Mouse (Mus musculus) embryonic facial prominence, embryonic 13.5 days (tissue): ENCODE measurements around the gene Thap7. TPM values are rescaled to one million over a fixed set of nuclear protein-coding genes. Genes with fewer than 3 reads are reported as not detected.
"Not testable (repeated sequence)": the region's sequence is repeated elsewhere in the genome, so short reads cannot be mapped to it uniquely, and the experiment has no call there.

ENCODE experiments used
- ATAC-seq: fragments of 200-750 bp; cut with Nextera tagmentation; 2 replicates; pipeline ENCODE4 v1.8.0; 2017; ENCODE audit warnings: low read depth; ENCODE audit not compliant: insufficient number of reproducible peaks, insufficient read depth, low FRiP score, low TSS enrichment
- H3K27ac ChIP-seq: fragments of 300-500 bp; sonication (generic); 2 replicates; pipeline ENCODE4 v1.5.1; 2015; ENCODE audit warnings: moderate library complexity, mild to moderate bottlenecking, inconsistent platforms
- H3K27me3 ChIP-seq: fragments of 300-500 bp; sonication (generic); 2 replicates; pipeline ENCODE4 v1.6.1; 2015; ENCODE audit warnings: mild to moderate bottlenecking, inconsistent platforms
- H3K36me3 ChIP-seq: fragments of 300-500 bp; sonication (generic); 2 replicates; pipeline ENCODE4 v1.6.1; 2015; ENCODE audit warnings: mild to moderate bottlenecking, inconsistent platforms
- H3K4me1 ChIP-seq: fragments of 300-500 bp; sonication (generic); 2 replicates; pipeline ENCODE4 v1.6.1; 2015; ENCODE audit warnings: inconsistent platforms
- H3K4me2 ChIP-seq: fragments of 300-500 bp; sonication (generic); 2 replicates; pipeline ENCODE4 v1.6.1; 2015; ENCODE audit warnings: moderate library complexity, mild to moderate bottlenecking, inconsistent platforms
- H3K4me3 ChIP-seq: fragments of 300-500 bp; sonication (generic); 2 replicates; pipeline ENCODE4 v1.5.1; 2015; ENCODE audit warnings: mild to moderate bottlenecking, inconsistent platforms
- H3K9ac ChIP-seq: fragments of 300-500 bp; sonication (generic); 2 replicates; pipeline ENCODE4 v1.6.1; 2015; ENCODE audit warnings: mild to moderate bottlenecking, inconsistent platforms
- H3K9me3 ChIP-seq: fragments of 300-500 bp; sonication (generic); 2 replicates; pipeline ENCODE4 v1.6.1; 2016; ENCODE audit warnings: inconsistent platforms
- WGBS: fragments of 180-500 bp; shearing (Covaris S2); methylation state at CpG from one replicate; pipeline ENCODE4 v1.1.7; 2015; ENCODE audit warnings: mixed read lengths; 5-methylcytosine and 5-hydroxymethylcytosine counted together
- polyA plus RNA-seq: library from polyadenylated mRNA; unstranded; fragments of >200 nt; fragmentation: Nextera tagmentation; extraction: Ambion mirVana; gene quantifications from 2 replicates; pipeline ENCODE4 v1.2.1, GENCODE M21; 2015

The Thap7 gene
- polyA plus RNA-seq, 1 experiment from 2014 or later = 75.2 TPM

DNA sequence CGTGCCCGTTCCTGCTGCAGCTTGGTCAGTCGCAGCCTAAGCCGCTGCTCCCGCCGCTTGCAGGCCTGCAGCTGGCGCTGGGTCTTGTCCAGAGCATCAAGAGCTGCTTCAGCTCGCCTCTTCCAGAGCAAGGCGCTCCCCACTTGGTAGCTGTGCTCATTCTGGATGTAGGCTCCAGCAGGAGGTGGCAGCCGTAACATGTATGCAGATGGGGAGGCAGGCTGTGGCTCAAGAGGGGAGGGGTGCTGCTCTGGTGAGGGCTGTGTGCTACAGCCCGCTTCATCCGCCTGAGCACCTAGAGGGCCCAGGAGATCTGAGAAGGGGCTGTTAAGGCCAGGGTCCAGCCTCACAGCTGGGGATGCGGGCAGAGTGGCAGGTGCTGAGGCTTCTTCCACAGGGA, 2.7 kb downstream of the Thap7 start:
- no peaks in the 10 kb centered on the region for H3K27me3 ChIP-seq
- H3K4me1 ChIP-seq = peaks cover 15% of the 10 kb centered on the region
- WGBS = 87% methylated on average over 13 of the region's 13 CpGs
- no peak overlapping the region for H3K4me2 ChIP-seq
- no peak overlapping the region for H3K4me3 ChIP-seq
- H3K9me3 ChIP-seq = no peaks in the 10 kb centered on the region
- H3K9ac ChIP-seq = 0 out of 2 replicates have a peak overlapping the region, but pooled peaks have one; percentile 17
- peaks cover 56% of the 10 kb centered on the region for H3K36me3 ChIP-seq
- no peak overlapping the region for H3K27ac ChIP-seq
- ATAC-seq = no peak

DNA sequence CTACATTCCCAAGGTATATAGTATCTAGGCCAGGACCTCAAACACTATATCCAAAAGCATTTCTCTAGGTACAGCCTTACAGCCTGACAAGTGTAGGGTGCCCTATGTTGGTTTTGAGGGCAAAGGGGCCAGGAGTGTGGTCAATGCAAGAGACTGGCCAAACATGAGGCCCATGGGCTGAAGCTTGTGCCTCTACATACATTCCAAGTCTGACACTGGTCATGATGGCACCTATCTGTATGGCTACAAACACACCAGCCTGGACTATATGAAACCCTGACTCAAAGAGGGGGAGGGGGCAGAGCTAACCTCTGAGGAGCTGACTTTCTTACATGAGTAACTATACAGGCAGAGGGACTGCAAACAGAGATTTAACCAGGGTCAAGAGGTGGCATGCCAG, 3.3 kb downstream of the Thap7 start:
- Histone ChIP-seq H3K4me2 (no peak overlapping the region), H3K36me3 (peaks cover 63% of the 10 kb centered on the region), H3K27me3 (no peaks in the 10 kb centered on the region), H3K4me3 (no peak overlapping the region), H3K9ac (no peak overlapping the region), H3K4me1 (peaks cover 15% of the 10 kb centered on the region), H3K9me3 (no peaks in the 10 kb centered on the region), H3K27ac (no peak overlapping the region)
- ATAC-seq = no peak

DNA sequence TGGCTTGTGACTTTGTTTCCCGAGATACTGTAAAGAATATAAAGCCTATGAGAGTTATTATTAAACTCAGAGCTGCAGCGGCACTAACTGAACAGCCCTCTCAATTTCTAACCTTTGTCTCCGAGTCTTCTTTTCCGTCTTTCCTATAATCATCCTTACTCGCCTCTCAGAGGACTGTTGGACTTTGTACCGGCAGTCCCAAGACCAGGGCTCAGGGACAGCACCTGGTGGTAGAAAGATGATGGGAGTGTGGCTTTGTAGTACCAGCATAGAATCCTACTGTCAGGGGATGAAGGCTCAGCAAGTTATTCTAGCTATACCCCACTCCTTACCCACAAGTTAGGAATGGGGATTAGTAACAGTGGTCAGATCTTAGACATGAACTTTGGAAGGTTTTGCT, 4.7 kb downstream of the Thap7 start:
- peaks cover 77% of the 10 kb centered on the region for H3K36me3 ChIP-seq
- no peak for ATAC-seq

DNA sequence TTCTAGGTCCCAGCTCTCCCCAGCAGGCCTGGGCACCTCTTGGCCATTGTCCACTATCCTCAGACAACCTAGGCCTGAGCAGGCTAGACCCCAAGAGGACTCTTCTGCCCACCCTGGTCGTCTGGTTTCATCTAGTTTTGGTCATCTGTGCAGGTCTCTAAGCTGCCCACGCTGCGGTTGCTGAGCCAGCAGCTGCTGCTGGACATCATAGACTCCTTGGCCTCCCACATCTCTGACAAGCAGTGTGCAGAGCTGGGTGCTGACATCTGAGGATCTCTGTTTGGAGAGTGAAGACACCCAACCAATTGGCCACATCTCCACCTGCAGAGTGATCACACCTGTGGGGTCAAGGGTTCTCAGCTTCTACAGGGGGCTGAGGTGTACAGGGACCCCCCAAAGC, 5.4 kb downstream of the Thap7 start:
- WGBS = 85% methylated on average over 3 of the region's 3 CpGs
- H3K9me3 ChIP-seq = no peaks in the 10 kb centered on the region
- H3K9ac ChIP-seq = no peak overlapping the region
- no peak overlapping the region for H3K27ac ChIP-seq
- H3K4me1 ChIP-seq = peaks cover 8% of the 10 kb centered on the region
- H3K4me3 ChIP-seq = no peak overlapping the region
- peaks cover 84% of the 10 kb centered on the region for H3K36me3 ChIP-seq
- H3K27me3 ChIP-seq = no peaks in the 10 kb centered on the region
- no peak for ATAC-seq
- H3K4me2 ChIP-seq = no peak overlapping the region

More for the DNA sequence above, 4.7 kb downstream of the Thap7 start:
- Histone ChIP-seq H3K4me1 (peaks cover 8% of the 10 kb centered on the region), H3K27ac (no peak overlapping the region), H3K4me2 (no peak overlapping the region), H3K4me3 (no peak overlapping the region), H3K27me3 (no peaks in the 10 kb centered on the region), H3K9ac (no peak overlapping the region), H3K9me3 (no peaks in the 10 kb centered on the region)
- 89% methylated on average over 6 of the region's 6 CpGs for WGBS

DNA sequence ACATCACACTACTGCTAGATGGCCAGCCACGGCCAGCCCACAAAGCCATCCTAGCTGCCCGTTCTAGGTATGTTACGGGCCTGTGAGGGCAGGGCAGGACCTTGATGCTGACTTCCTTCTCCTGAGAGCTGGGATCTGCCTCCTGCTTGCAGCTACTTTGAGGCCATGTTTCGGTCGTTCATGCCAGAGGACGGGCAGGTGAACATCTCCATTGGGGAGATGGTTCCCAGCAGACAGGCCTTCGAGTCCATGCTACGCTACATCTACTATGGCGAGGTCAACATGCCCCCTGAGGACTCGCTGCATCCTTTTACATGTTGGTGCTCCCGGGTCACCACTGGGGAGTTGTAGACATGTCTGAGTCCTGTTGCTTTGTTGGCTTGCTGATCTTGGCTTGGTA, 6.8 kb downstream of the Thap7 start:
- Histone ChIP-seq H3K9ac (no peak overlapping the region), H3K27me3 (no peaks in the 10 kb centered on the region), H3K4me2 (no peak overlapping the region), H3K36me3 (peaks cover 97% of the 10 kb centered on the region), H3K27ac (no peak overlapping the region), H3K9me3 (no peaks in the 10 kb centered on the region), H3K4me3 (no peak overlapping the region), H3K4me1 (no peaks in the 10 kb centered on the region)
- ATAC-seq = no peak
- WGBS = 94% methylated on average over 11 of the region's 11 CpGs

DNA sequence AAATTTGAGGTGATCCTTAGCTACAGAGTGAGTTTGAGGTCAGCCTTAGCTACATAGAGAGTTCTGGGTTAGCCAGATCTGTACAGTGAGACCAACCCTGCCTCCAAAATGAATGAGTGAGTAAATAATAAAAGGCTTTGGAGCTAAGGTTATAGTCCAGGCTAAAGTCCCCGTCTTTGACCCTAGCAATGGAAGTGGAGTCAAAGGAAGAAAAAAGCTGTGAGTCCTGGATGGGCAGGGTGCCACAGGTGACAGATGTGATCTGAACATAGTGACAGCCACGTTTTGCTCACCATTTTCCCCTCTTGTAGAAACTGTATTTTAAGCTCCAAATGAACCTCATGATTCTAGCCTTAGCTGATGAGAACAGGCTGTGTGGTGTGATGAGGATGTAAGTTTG, 12.0 kb downstream of the Thap7 start:
- Histone ChIP-seq H3K4me1 (no peaks in the 10 kb centered on the region), H3K27ac (no peak overlapping the region), H3K36me3 (peaks cover 98% of the 10 kb centered on the region), H3K9me3 (no peaks in the 10 kb centered on the region), H3K9ac (no peak overlapping the region), H3K4me2 (no peak overlapping the region), H3K4me3 (no peak overlapping the region), H3K27me3 (no peaks in the 10 kb centered on the region)
- WGBS = 87% methylated on average over 2 of the region's 2 CpGs
- ATAC-seq = no peak

DNA sequence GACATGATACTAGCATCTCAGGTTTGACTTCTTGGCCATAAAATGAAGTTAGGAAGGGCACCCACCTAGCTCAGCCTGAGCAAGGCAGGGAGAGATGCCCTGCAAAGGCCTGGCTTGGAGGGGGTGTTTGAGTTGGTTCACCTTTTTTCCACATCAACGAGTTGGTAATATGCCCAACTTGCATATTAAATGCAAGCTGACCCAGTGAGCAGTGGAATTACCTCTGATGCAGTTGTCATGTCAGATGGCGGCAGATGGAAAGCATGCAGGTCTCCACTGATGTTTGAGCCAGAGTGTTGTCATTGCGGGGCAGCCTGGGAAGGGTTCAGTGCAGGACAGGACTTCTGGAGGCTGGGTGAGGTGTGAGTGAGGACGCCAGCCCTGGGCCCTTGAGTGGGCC, 19.5 kb downstream of the Thap7 start:
- no peak for ATAC-seq
- WGBS = 91% methylated on average over 4 of the region's 4 CpGs

DNA sequence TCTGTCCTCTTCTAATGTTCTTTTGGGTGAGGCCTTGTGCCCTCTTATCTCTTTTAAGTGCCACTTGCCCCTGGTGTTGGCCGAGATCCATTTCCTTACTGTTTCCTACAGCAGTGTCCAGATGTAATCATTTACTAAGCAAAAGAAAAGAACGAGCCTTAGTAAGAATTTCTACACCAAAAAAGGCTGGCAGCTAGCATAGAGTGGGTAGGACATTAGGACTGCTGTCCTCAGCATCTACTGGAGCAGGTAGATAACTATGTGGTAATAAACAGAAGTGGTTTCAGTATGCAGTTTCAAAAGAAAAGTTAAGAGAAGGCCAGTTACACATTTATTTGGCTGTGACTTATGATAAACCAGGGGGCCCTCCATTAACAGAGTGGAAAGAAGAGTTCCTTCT, 20.2 kb downstream of the Thap7 start:
- WGBS = 95% methylated on average over 2 of the region's 2 CpGs
- ATAC-seq = no peak
- peaks cover 48% of the 10 kb centered on the region for H3K36me3 ChIP-seq
- no peak overlapping the region for H3K4me2 ChIP-seq
- H3K27ac ChIP-seq = no peak overlapping the region
- no peak overlapping the region for H3K9ac ChIP-seq
- peaks cover 11% of the 10 kb centered on the region for H3K4me1 ChIP-seq
- no peak overlapping the region for H3K4me3 ChIP-seq
- H3K27me3 ChIP-seq = no peaks in the 10 kb centered on the region
- H3K9me3 ChIP-seq = no peaks in the 10 kb centered on the region

More for the DNA sequence above, 19.5 kb downstream of the Thap7 start:
- Histone ChIP-seq H3K4me1 (peaks cover 11% of the 10 kb centered on the region), H3K4me2 (no peak overlapping the region), H3K9ac (peak overlapping the region; percentile 37; the same call in 1 of the 2 replicates), H3K4me3 (no peak overlapping the region), H3K27ac (no peak overlapping the region), H3K36me3 (peaks cover 56% of the 10 kb centered on the region), H3K27me3 (no peaks in the 10 kb centered on the region), H3K9me3 (no peaks in the 10 kb centered on the region)

DNA sequence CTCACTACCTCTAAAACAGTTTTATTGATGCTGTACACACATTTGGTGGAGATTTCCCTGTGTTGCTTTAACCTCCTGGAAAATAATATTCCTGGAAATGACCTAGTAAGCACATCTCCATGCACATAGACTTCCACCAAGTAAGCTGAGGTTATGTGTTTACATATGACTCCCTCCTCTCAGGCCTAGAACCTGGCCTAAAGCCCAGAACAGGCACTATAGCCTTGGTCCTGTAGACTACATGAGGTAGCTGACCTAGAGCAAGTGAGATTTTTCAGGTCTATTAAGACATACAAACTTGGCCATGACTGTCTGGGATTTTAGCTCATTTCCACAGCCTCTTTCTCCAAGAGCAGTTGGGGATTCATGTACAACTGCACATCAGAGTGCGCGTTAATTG, 20.8 kb downstream of the Thap7 start:
- Histone ChIP-seq H3K4me3 (peak overlapping the region; percentile 82), H3K36me3 (peaks cover 43% of the 10 kb centered on the region), H3K27me3 (no peaks in the 10 kb centered on the region), H3K27ac (no peak overlapping the region), H3K4me2 (peak overlapping the region; percentile 83), H3K4me1 (peaks cover 11% of the 10 kb centered on the region), H3K9ac (peak overlapping the region; percentile 88; the same call in 1 of the 2 replicates), H3K9me3 (no peaks in the 10 kb centered on the region)
- no peak for ATAC-seq
- whole genome bisulfite sequencing = 97% methylated on average over 2 of the region's 2 CpGs

DNA sequence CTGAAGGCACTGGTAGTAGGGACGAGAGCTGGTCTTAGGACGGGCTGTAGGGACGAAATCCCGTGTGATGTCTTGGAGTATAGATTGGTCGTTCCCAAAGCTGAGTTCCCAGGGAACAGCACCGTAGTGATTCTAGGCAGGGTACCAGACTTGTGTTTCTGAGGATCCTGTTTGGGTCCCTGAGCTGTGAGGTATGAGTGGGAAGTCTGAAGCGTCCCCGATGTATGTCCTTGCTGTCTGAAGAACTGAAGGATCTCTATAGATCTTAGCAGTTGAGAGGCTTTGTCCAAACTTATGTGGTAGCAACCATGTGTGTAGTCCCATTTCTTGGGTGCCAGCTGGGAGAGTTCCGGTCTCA, 21.7 kb downstream of the Thap7 start:
- H3K4me2 ChIP-seq = peak overlapping the region; percentile 83
- H3K4me1 ChIP-seq = peaks cover 11% of the 10 kb centered on the region
- no peak for ATAC-seq
- WGBS = 8% methylated on average over 9 of the region's 9 CpGs
- H3K9ac ChIP-seq = peak overlapping the region; percentile 88
- H3K27ac ChIP-seq = peak overlapping the region; percentile 94
- no peaks in the 10 kb centered on the region for H3K27me3 ChIP-seq
- H3K9me3 ChIP-seq = no peaks in the 10 kb centered on the region
- peak overlapping the region; percentile 82 for H3K4me3 ChIP-seq
- peaks cover 34% of the 10 kb centered on the region for H3K36me3 ChIP-seq

DNA sequence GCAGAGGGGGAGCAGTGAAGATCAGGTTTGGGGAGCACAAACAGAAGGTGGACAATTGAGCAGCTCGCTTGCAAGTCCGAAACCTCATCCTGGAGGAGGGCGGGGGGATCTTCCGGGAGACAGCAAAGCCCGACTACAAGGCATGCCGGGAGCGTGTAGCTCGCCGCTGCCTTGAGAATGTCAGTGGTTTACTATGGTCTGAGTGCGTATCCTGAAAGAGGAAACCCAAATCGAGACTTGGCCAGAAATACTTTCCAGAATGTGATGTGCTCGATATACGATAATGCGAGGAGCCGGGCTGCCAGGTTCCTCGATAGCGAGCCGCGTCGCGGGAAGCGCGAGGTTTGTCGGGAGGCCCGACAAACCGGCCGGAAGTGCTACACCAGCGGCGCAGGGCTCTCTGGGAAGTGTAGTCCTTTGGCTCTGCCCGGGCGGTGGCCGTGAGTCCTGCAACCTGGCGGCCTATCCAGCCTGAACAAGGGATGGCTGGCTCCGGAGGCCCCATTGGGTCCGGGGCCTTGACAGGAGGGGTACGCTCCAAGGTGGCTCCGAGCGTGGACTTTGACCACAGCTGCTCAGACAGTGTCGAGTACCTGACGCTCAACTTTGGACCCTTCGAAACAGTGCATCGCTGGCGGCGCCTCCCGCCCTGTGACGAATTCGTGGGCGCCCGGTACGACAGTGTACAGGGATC, 22.2 kb downstream of the Thap7 start, which contains the start of gene Lztr1:
Lztr1 (plus strand) TSS at position 143 of the 694 bp plus-strand sequence.
- WGBS = under 1% methylated on average over 50 of the region's 50 CpGs
- peaks cover 28% of the 10 kb centered on the region for H3K36me3 ChIP-seq

DNA sequence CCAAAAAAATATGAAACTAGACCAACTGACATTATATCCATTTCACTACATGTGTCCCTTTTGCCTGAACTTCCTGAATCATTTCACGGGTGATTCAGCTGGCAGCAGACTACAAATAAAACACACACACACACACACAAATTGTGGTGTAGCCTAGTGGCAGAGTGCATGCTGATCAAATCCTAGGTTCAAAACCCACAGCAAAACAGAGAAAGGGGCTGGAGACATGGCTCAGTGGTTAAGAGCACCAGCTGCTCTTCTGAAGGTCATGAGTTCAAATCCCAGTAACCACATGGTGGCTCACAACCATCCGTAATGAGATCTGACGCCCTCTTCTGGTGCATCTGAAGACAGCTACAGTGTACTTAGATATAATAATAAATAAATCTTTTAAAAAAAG, 22.9 kb downstream of the Thap7 start:
- peak overlapping the region; percentile 88 for H3K9ac ChIP-seq
- H3K4me3 ChIP-seq = peak overlapping the region; percentile 82
- H3K4me2 ChIP-seq = peak overlapping the region; percentile 83
- ATAC-seq, H3K9me3 ChIP-seq, H3K27me3 ChIP-seq: not testable (repeated sequence)
- H3K4me1 ChIP-seq = peaks cover 11% of the 10 kb centered on the region
- WGBS = 30% methylated on average over 3 of the region's 3 CpGs
- peak overlapping the region; percentile 94 for H3K27ac ChIP-seq
- H3K36me3 ChIP-seq = peaks cover 22% of the 10 kb centered on the region

More for the DNA sequence above, 22.2 kb downstream of the Thap7 start, which contains the start of gene Lztr1:
- Histone ChIP-seq H3K27me3 (no peaks in the 10 kb centered on the region), H3K9me3 (no peaks in the 10 kb centered on the region), H3K27ac (peak within 1 kb of the TSS; percentile 94), H3K4me3 (peak within 1 kb of the TSS; percentile 82), H3K4me2 (peak within 1 kb of the TSS; percentile 83), H3K9ac (peak within 1 kb of the TSS; percentile 88), H3K4me1 (peaks cover 11% of the 10 kb centered on the region)
- peak; percentile 91 for ATAC-seq
